Mouse (Mus musculus) stomach, embryonic 16.5 days (tissue): Measurements from ENCODE around the gene Bmper. TPM values are rescaled to one million over a fixed set of nuclear protein-coding genes. Genes with fewer than 3 reads are reported as not detected.
A peak's percentile ranks its signal among the peaks of the same experiment; 100 is the strongest.

ENCODE experiments used
- ATAC-seq: fragments of 200-750 bp; cut with Nextera tagmentation; 2 replicates; pipeline ENCODE4 v1.8.0; 2017; ENCODE audit warnings: moderate number of reproducible peaks, moderate TSS enrichment; ENCODE audit not compliant: insufficient read depth, low FRiP score
- H3K27ac ChIP-seq: fragments of 300-500 bp; sonication (generic); 2 replicates; pipeline ENCODE4 v1.5.1; 2014; ENCODE audit warnings: low read length
- H3K27me3 ChIP-seq: fragments of 300-500 bp; sonication (generic); 2 replicates; pipeline ENCODE4 v1.6.1; 2014; ENCODE audit warnings: low read length, control low read depth, mixed read lengths; ENCODE audit not compliant: control insufficient read depth, insufficient read depth
- H3K36me3 ChIP-seq: fragments of 300-500 bp; sonication (generic); 2 replicates; pipeline ENCODE4 v1.6.1; 2014; ENCODE audit warnings: low read length; ENCODE audit not compliant: control insufficient read depth, insufficient read depth
- H3K4me1 ChIP-seq: fragments of 300-500 bp; sonication (generic); 2 replicates; pipeline ENCODE4 v1.6.1; 2014; ENCODE audit warnings: low read length, control low read depth, mixed read lengths; ENCODE audit not compliant: control insufficient read depth, insufficient read depth
- H3K4me2 ChIP-seq: fragments of 300-500 bp; sonication (generic); 2 replicates; pipeline ENCODE4 v1.6.1; 2014; ENCODE audit warnings: low read depth, low read length, mixed read lengths
- H3K4me3 ChIP-seq: fragments of 300-500 bp; sonication (generic); replicated peaks from 2 replicates; pipeline ENCODE4 v1.5.1; 2014; ENCODE audit warnings: mild to moderate bottlenecking, low read length
- H3K9ac ChIP-seq: fragments of 300-500 bp; sonication (generic); 2 replicates; pipeline ENCODE4 v1.6.1; 2014; ENCODE audit warnings: low read length
- H3K9me3 ChIP-seq: fragments of 300-500 bp; sonication (generic); replicated peaks from 2 replicates; pipeline ENCODE4 v1.6.1; 2016; ENCODE audit warnings: low read length, control low read depth; ENCODE audit not compliant: control insufficient read depth
- WGBS: fragments of 180-500 bp; shearing (Covaris S2); extraction: QIAGEN DNeasy Blood & Tissue Kit; methylation state at CpG from one replicate; pipeline ENCODE4 v1.1.7; 2014; 5-methylcytosine and 5-hydroxymethylcytosine counted together
- polyA plus RNA-seq: library from polyadenylated mRNA; unstranded; fragments of >200 nt; fragmentation: Nextera tagmentation; extraction: Ambion mirVana; gene quantifications from 2 replicates; pipeline ENCODE4 v1.2.1, GENCODE M21; 2015

The Bmper gene
- polyA plus RNA-seq, 1 experiment from 2014 or later: 6.1 TPM

GRCm38 (mm10) chr9:23250026-23250425 lies 27.1 kb downstream of the Bmper start:
- Histone ChIP-seq H3K9me3 (no peaks in the 10 kb centered on the region), H3K4me1 (no peaks in the 10 kb centered on the region), H3K27ac (no peak overlapping the region), H3K27me3 (no peaks in the 10 kb centered on the region), H3K9ac (no peak overlapping the region), H3K4me3 (no peak overlapping the region), H3K36me3 (no peaks in the 10 kb centered on the region), H3K4me2 (no peak overlapping the region)
- ATAC-seq: no peak
- 5% methylated on average over 5 of the region's 5 CpGs for WGBS

- H3K4me3 ChIP-seq: no peak overlapping the region
- H3K4me2 ChIP-seq: no peak overlapping the region
- no peaks in the 10 kb centered on the region for H3K27me3 ChIP-seq
- 84% methylated on average over 6 of the region's 6 CpGs for WGBS
- no peak for ATAC-seq
- no peaks in the 10 kb centered on the region for H3K9me3 ChIP-seq
- no peak overlapping the region for H3K27ac ChIP-seq
- no peaks in the 10 kb centered on the region for H3K36me3 ChIP-seq
- H3K4me1 ChIP-seq: no peaks in the 10 kb centered on the region
- H3K9ac ChIP-seq: no peak overlapping the region
Observed at GRCm38 (mm10) chr9:23251001-23251400, 28.1 kb downstream of the Bmper start.

DNA sequence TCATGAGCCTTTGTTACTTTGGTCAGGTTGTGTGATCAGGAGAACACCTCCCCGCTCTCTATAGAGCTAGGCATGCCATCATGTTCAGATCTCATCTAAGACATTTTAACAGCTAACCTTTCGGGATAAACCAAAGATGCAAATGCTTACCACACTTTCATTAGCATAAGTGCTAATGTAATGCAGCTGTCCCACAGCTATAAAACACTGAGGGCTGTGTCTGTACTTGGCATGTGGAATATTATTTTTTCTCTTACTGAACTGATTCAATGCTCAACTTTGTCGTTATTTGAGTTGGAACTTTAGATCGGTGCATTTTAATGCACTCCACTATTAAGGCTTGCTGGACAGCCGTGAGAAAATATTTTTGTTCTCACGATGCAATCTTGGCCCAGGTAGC lies 30.7 kb downstream of the Bmper start:
- Histone ChIP-seq H3K36me3 (no peaks in the 10 kb centered on the region), H3K9me3 (no peaks in the 10 kb centered on the region), H3K4me1 (no peaks in the 10 kb centered on the region), H3K27ac (no peak overlapping the region), H3K4me3 (no peak overlapping the region), H3K4me2 (no peak overlapping the region), H3K27me3 (no peaks in the 10 kb centered on the region), H3K9ac (no peak overlapping the region)
- no peak for ATAC-seq
- 80% methylated on average over 6 of the region's 6 CpGs for WGBS

DNA sequence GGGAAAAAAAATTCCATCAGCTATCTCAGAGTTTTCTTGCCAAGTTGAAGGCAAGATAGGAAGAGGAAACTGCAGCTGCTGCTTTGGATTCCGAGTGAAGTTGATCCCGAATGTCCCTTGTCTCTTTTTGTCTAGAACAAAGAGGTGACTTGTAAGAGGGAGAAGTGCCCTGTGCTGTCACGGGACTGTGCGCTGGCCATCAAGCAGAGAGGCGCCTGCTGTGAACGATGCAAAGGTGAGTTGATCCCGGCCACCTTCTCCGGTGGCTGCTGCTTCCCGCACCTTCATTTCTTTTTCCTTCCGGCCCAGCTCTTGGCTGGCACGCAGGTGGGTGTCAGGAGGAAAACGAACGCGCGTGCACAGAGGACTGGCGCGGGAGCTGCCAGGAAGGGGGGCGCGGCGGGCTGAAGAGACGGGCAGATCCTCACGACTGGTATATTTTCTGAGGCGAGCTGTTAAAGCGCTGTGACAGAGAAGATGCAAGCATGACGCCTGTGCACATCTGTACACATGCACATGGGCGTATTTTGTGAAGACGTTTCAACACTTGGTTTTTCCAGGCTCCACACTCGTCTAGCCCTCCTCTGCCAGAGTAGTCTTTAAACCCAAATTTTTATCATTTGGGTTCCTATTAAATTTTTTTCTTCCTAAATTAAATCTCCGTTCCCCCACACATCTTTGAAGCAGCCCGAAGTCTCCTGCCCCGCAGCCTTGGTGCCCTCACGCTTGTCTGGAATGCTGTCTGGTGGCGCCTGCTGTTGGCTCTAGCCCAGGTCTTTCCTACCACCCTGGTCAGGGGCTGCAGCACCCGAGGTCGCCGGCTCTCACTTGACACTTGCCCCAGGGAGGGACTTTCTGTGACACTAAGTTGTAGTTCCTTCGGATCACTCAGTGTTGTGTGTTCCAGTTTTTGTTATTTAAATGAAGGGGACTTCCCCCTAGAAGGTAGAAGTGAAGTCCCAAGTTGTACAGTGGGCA lies 31.6 kb downstream of the Bmper start:
- ATAC-seq: 0 out of 2 replicates have a peak, but pooled peaks have one; percentile 40

GRCm38 (mm10) chr9:23255841-23256240 lies 33.0 kb downstream of the Bmper start:
- H3K27me3 ChIP-seq: no peaks in the 10 kb centered on the region
- H3K4me2 ChIP-seq: no peak overlapping the region
- 81% methylated on average over 2 of the region's 2 CpGs for WGBS
- no peak overlapping the region for H3K4me3 ChIP-seq
- no peaks in the 10 kb centered on the region for H3K4me1 ChIP-seq
- H3K9ac ChIP-seq: no peak overlapping the region
- no peak overlapping the region for H3K27ac ChIP-seq
- H3K36me3 ChIP-seq: no peaks in the 10 kb centered on the region
- ATAC-seq: no peak
- no peaks in the 10 kb centered on the region for H3K9me3 ChIP-seq

More for the DNA sequence above, 31.6 kb downstream of the Bmper start:
- H3K9me3 ChIP-seq: no peaks in the 10 kb centered on the region
- H3K4me2 ChIP-seq: peak overlapping the region; percentile 45
- no peaks in the 10 kb centered on the region for H3K4me1 ChIP-seq
- no peaks in the 10 kb centered on the region for H3K36me3 ChIP-seq
- peak overlapping the region; percentile 15 for H3K4me3 ChIP-seq
- WGBS: 50% methylated on average over 37 of the region's 37 CpGs
- H3K9ac ChIP-seq: 0 out of 2 replicates have a peak overlapping the region, but pooled peaks have one; percentile 19
- H3K27ac ChIP-seq: no peak overlapping the region
- no peaks in the 10 kb centered on the region for H3K27me3 ChIP-seq

GRCm38 (mm10) chr9:23256576-23256975 lies 33.7 kb downstream of the Bmper start:
- no peak overlapping the region for H3K9ac ChIP-seq
- H3K4me2 ChIP-seq: no peak overlapping the region
- H3K4me1 ChIP-seq: no peaks in the 10 kb centered on the region
- H3K4me3 ChIP-seq: no peak overlapping the region
- 87% methylated on average over 2 of the region's 2 CpGs for WGBS
- H3K27ac ChIP-seq: no peak overlapping the region
- no peaks in the 10 kb centered on the region for H3K27me3 ChIP-seq
- ATAC-seq: no peak
- no peaks in the 10 kb centered on the region for H3K9me3 ChIP-seq
- H3K36me3 ChIP-seq: no peaks in the 10 kb centered on the region

- Histone ChIP-seq H3K36me3 (no peaks in the 10 kb centered on the region), H3K27ac (no peak overlapping the region), H3K27me3 (no peaks in the 10 kb centered on the region), H3K4me3 (no peak overlapping the region), H3K4me2 (no peak overlapping the region), H3K4me1 (no peaks in the 10 kb centered on the region), H3K9me3 (no peaks in the 10 kb centered on the region), H3K9ac (no peak overlapping the region)
- no peak for ATAC-seq
- WGBS: 80% methylated on average over 3 of the region's 3 CpGs
Observed at GRCm38 (mm10) chr9:23261834-23262233, 39.0 kb downstream of the Bmper start.

DNA sequence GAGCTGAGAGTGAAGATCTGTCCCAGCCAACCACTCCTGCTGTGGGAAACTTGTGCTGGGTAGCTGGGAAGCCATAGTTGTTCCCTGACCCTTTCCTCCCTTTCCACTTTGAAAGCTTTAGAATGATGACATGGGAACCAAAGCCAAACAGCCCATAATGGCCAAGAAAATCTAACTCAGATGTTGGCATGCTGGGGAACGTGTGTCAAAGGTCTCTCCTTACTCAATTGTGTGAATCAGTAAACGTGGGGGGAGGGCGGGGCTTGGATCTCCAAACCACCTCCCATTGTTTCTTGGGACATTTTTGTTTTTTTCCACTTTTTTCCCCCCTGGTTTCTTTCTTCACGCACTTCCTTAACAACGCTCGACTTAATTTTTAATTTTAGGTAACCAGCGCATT lies 40.0 kb downstream of the Bmper start:
- no peak overlapping the region for H3K4me2 ChIP-seq
- 76% methylated on average over 7 of the region's 7 CpGs for WGBS
- no peak overlapping the region for H3K9ac ChIP-seq
- no peaks in the 10 kb centered on the region for H3K27me3 ChIP-seq
- no peak for ATAC-seq
- H3K4me3 ChIP-seq: no peak overlapping the region
- no peaks in the 10 kb centered on the region for H3K36me3 ChIP-seq
- no peak overlapping the region for H3K27ac ChIP-seq
- no peaks in the 10 kb centered on the region for H3K4me1 ChIP-seq
- H3K9me3 ChIP-seq: no peaks in the 10 kb centered on the region

DNA sequence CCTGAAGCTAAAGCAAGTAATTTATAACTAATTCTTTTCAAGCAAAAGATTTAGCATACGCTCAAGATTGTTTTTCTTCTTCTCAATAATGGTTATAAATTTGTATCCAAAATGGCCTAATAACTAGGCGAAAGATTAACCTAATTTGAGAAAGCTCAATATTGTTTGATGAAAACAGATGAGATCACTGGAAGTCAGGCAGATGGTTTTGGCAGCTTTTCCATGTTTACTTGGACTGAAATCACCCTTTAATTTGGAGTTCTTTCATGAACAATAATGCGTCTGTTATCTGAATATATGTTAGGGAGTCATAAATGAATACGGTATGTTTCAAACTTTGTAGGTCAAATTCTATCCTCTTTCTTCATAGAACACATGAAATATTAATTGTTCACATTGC lies 41.6 kb downstream of the Bmper start:
- Histone ChIP-seq H3K9me3 (no peaks in the 10 kb centered on the region), H3K27ac (no peak overlapping the region), H3K36me3 (no peaks in the 10 kb centered on the region), H3K4me2 (no peak overlapping the region), H3K4me1 (no peaks in the 10 kb centered on the region), H3K27me3 (no peaks in the 10 kb centered on the region), H3K9ac (no peak overlapping the region), H3K4me3 (no peak overlapping the region)
- WGBS: 76% methylated on average over 4 of the region's 4 CpGs
- no peak for ATAC-seq
